Mouse (Mus musculus) kidney, embryonic 14.5 days (tissue): ENCODE measurements around the gene Xndc1. TPM values are rescaled to one million over a fixed set of nuclear protein-coding genes. Genes with fewer than 3 reads are reported as not detected.
A peak's percentile ranks its signal among the peaks of the same experiment; 100 is the strongest.
"Not testable (repeated sequence)": the region's sequence is repeated elsewhere in the genome, so short reads cannot be mapped to it uniquely, and the experiment has no call there.

Source experiments
- ATAC-seq: fragments of 200-750 bp; cut with Nextera tagmentation; 2 replicates; pipeline ENCODE4 v1.8.0; 2017; ENCODE audit warnings: moderate number of reproducible peaks, mild to moderate bottlenecking, moderate TSS enrichment, moderate library complexity; ENCODE audit not compliant: low FRiP score, low TSS enrichment
- H3K27ac ChIP-seq: fragments of 300-500 bp; sonication (generic); 2 replicates; pipeline ENCODE4 v1.5.1; 2014; ENCODE audit warnings: low read depth, mild to moderate bottlenecking, low read length, moderate library complexity, mixed read lengths
- H3K27me3 ChIP-seq: fragments of 300-500 bp; sonication (generic); 2 replicates; pipeline ENCODE4 v1.6.1; 2014; ENCODE audit warnings: mild to moderate bottlenecking, low read length; ENCODE audit not compliant: control insufficient read depth, insufficient read depth
- H3K36me3 ChIP-seq: fragments of 300-500 bp; sonication (generic); 2 replicates; pipeline ENCODE4 v1.6.1; 2014; ENCODE audit warnings: low read length, mixed read lengths; ENCODE audit not compliant: control insufficient read depth, insufficient read depth
- H3K4me1 ChIP-seq: fragments of 300-500 bp; sonication (generic); 2 replicates; pipeline ENCODE4 v1.6.1; 2014; ENCODE audit warnings: low read length, mixed read lengths; ENCODE audit not compliant: control insufficient read depth, insufficient read depth
- H3K4me2 ChIP-seq: fragments of 300-500 bp; sonication (generic); replicated peaks from 2 replicates; pipeline ENCODE4 v1.6.1; 2014; ENCODE audit warnings: low read depth, mild to moderate bottlenecking, low read length
- H3K4me3 ChIP-seq: fragments of 300-500 bp; sonication (generic); 2 replicates; pipeline ENCODE4 v1.5.1; 2014; ENCODE audit warnings: mild to moderate bottlenecking, low read length
- H3K9ac ChIP-seq: fragments of 300-500 bp; sonication (generic); 2 replicates; pipeline ENCODE4 v1.6.1; 2014; ENCODE audit warnings: low read depth, mild to moderate bottlenecking, low read length, moderate library complexity
- H3K9me3 ChIP-seq: fragments of 300-500 bp; sonication (generic); 2 replicates; pipeline ENCODE4 v1.6.1; 2016; ENCODE audit warnings: low read length; ENCODE audit not compliant: control insufficient read depth
- WGBS: fragments of 180-500 bp; shearing (Covaris S2); extraction: QIAGEN DNeasy Blood & Tissue Kit; methylation state at CpG from one replicate; pipeline ENCODE4 v1.1.7; 2014; 5-methylcytosine and 5-hydroxymethylcytosine counted together
- polyA plus RNA-seq: library from polyadenylated mRNA; unstranded; fragments of >200 nt; fragmentation: Nextera tagmentation; extraction: Ambion mirVana; gene quantifications from 2 replicates; pipeline ENCODE4 v1.2.1, GENCODE M21; 2014

The Xndc1 gene
- 25.4 and 27.1 TPM in 2 replicates for polyA plus RNA-seq

GRCm38 (mm10) chr7:102065046-102065891 is at the start of gene Xndc1, which contains the start of the genes Rnf121 and Xntrpc:
Xndc1 (plus strand) TSS chr7:102065511.
Rnf121 (minus strand) TSS chr7:102065469.
Xntrpc (plus strand) TSS chr7:102065713.
- H3K4me3 ChIP-seq, result peak within 1 kb of the TSS; percentile 84
- ATAC-seq, result peak; percentile 98

DNA sequence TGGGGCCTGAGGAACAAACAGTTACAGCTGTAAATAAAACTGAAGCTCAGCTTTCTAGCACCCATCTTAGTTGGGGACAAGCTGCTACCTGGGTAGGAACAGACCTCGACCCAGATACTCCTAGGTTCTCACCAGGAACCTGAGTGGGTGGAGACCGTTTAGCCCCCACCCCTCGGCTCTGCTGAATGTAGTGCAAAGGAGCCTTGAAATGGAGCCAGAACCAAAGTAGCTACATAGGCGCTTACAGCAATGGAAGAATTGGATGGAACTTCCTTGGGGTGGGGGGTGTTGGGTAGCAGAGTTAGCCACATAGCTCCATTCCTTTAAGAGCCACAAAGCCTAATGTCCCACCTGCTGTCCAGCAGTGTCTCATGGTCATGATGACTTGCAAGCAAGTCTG is 48.4 kb upstream of the Xndc1 start:
- no peaks in the 10 kb centered on the region for H3K4me1 ChIP-seq
- WGBS, result 86% methylated on average over 4 of the region's 4 CpGs
- no peaks in the 10 kb centered on the region for H3K9me3 ChIP-seq
- no peak overlapping the region for H3K27ac ChIP-seq
- H3K9ac ChIP-seq, result no peak overlapping the region
- ATAC-seq, result no peak
- no peak overlapping the region for H3K4me2 ChIP-seq
- H3K27me3 ChIP-seq, result no peaks in the 10 kb centered on the region
- H3K4me3 ChIP-seq, result no peak overlapping the region
- peaks cover 84% of the 10 kb centered on the region for H3K36me3 ChIP-seq

More at GRCm38 (mm10) chr7:102065046-102065891, at the start of gene Xndc1, which contains the start of the genes Rnf121 and Xntrpc:
- H3K4me1 ChIP-seq, result peaks cover 10% of the 10 kb centered on the region; the same call in 1 of the 2 replicates
- H3K27ac ChIP-seq, result peak within 1 kb of the TSS; percentile 65; the same call in 1 of the 2 replicates
- peak within 1 kb of the TSS; percentile 79 for H3K9ac ChIP-seq
- H3K9me3 ChIP-seq, result no peaks in the 10 kb centered on the region
- WGBS, result under 1% methylated on average over 56 of the region's 56 CpGs
- peak within 1 kb of the TSS; percentile 57 for H3K4me2 ChIP-seq
- no peaks in the 10 kb centered on the region for H3K27me3 ChIP-seq
- H3K36me3 ChIP-seq, result peaks cover 11% of the 10 kb centered on the region; the same call in 1 of the 2 replicates

DNA sequence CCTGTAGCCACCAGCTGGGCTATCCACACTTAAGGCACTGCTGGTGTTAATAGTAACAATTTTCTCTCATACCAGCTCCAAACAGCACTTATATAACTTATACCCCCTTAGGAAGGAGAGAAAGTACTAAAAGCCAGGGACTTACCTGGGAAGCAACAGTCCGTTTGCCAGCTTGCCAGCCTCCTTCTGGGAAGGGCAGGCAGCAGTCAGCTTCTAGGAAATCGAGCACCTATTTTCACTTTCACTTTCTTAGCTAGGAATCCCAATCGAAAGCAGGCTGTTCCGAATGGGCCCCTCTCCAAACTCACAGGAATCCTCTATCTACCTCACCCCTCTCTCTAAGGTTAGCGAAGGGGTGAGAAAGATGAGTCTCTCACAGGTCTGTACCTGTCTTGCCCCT is 47.9 kb upstream of the Xndc1 start:
- no peak for ATAC-seq
- Histone ChIP-seq H3K27ac (no peak overlapping the region), H3K4me1 (no peaks in the 10 kb centered on the region), H3K36me3 (peaks cover 83% of the 10 kb centered on the region), H3K9me3 (no peaks in the 10 kb centered on the region), H3K4me2 (no peak overlapping the region), H3K9ac (no peak overlapping the region), H3K27me3 (no peaks in the 10 kb centered on the region), H3K4me3 (no peak overlapping the region)
- WGBS, result 88% methylated on average over 5 of the region's 5 CpGs

GRCm38 (mm10) chr7:102018034-102018433 is 47.3 kb upstream of the Xndc1 start:
- 70% methylated on average over 7 of the region's 7 CpGs for WGBS
- H3K4me1 ChIP-seq, result no peaks in the 10 kb centered on the region
- no peak for ATAC-seq
- no peak overlapping the region for H3K9ac ChIP-seq
- H3K27me3 ChIP-seq, result no peaks in the 10 kb centered on the region
- H3K27ac ChIP-seq, result no peak overlapping the region
- H3K9me3 ChIP-seq, result no peaks in the 10 kb centered on the region
- H3K4me3 ChIP-seq, result no peak overlapping the region
- peaks cover 83% of the 10 kb centered on the region for H3K36me3 ChIP-seq
- H3K4me2 ChIP-seq, result no peak overlapping the region

GRCm38 (mm10) chr7:102018590-102018989 is 46.7 kb upstream of the Xndc1 start, which contains the start of gene Il18bp:
Il18bp (minus strand) TSS chr7:102018690.
- Histone ChIP-seq H3K27ac (no peak within 1 kb of the TSS), H3K4me2 (no peak within 1 kb of the TSS), H3K36me3 (peaks cover 83% of the 10 kb centered on the region), H3K9me3 (no peaks in the 10 kb centered on the region), H3K4me1 (no peaks in the 10 kb centered on the region), H3K27me3 (no peaks in the 10 kb centered on the region), H3K9ac (no peak within 1 kb of the TSS), H3K4me3 (no peak within 1 kb of the TSS)
- WGBS, result 89% methylated on average over 3 of the region's 3 CpGs
- no peak for ATAC-seq

- H3K27ac ChIP-seq, result no peak overlapping the region
- 68% methylated on average over 3 of the region's 3 CpGs for WGBS
- ATAC-seq, result no peak
- H3K9ac ChIP-seq, result no peak overlapping the region
- H3K9me3 ChIP-seq, result no peaks in the 10 kb centered on the region
- peaks cover 82% of the 10 kb centered on the region for H3K36me3 ChIP-seq
- no peak overlapping the region for H3K4me2 ChIP-seq
- no peaks in the 10 kb centered on the region for H3K27me3 ChIP-seq
- no peak overlapping the region for H3K4me3 ChIP-seq
- no peaks in the 10 kb centered on the region for H3K4me1 ChIP-seq
Measured at GRCm38 (mm10) chr7:102019362-102019761, 45.9 kb upstream of the Xndc1 start.

- H3K4me2 ChIP-seq, H3K27me3 ChIP-seq, H3K27ac ChIP-seq, H3K9me3 ChIP-seq, H3K9ac ChIP-seq, ATAC-seq, H3K4me3 ChIP-seq, H3K4me1 ChIP-seq: not testable (repeated sequence)
- WGBS, result 88% methylated on average over 2 of the region's 2 CpGs
- H3K36me3 ChIP-seq, result peaks cover 72% of the 10 kb centered on the region
Measured at GRCm38 (mm10) chr7:102020934-102021333, 44.4 kb upstream of the Xndc1 start.

DNA sequence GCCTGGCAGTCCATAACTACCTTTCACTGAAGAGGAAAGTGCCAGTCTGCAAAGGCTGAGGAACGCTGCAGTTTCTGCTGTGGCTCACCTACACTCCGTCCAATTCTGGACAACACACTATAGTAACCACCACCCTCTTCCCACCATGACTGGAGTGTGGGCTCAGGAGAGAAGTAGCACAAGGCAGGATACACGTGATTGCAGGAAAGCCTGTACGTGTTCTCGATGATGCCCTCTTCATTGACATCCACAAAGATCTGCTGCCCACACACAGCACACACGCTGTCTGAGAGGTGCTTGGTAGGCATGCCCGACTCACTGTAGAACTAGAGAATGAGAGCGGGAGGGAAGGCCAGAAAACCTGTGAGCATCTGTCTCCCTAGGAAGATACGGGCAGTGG is 41.5 kb upstream of the Xndc1 start:
- Histone ChIP-seq H3K4me3 (no peak overlapping the region), H3K27ac (no peak overlapping the region), H3K4me2 (no peak overlapping the region), H3K9ac (no peak overlapping the region), H3K36me3 (peaks cover 56% of the 10 kb centered on the region), H3K27me3 (no peaks in the 10 kb centered on the region), H3K4me1 (no peaks in the 10 kb centered on the region), H3K9me3 (no peaks in the 10 kb centered on the region)
- WGBS, result 98% methylated on average over 9 of the region's 9 CpGs
- ATAC-seq, result no peak
